Mouse (Mus musculus): ENCODE data around the gene Cys1.

The Cys1 gene

GRCm38 (mm10) chr12:24697484-24698204 is 16.0 kb upstream of the Cys1 start:
- DNase-seq, result no peak

- peak; percentile 60 for DNase-seq
Measured at GRCm38 (mm10) chr12:24696500-24697483, 15.2 kb upstream of the Cys1 start.

GRCm38 (mm10) chr12:24690351-24690750 is 8.7 kb upstream of the Cys1 start:
- no peak for DNase-seq

- DNase-seq, result no peak
Measured at GRCm38 (mm10) chr12:24686696-24687346, 5.2 kb upstream of the Cys1 start.

- DNase-seq, result no peak
Measured at GRCm38 (mm10) chr12:24686038-24686695, 4.6 kb upstream of the Cys1 start.

GRCm38 (mm10) chr12:24683461-24683860 is 1.8 kb upstream of the Cys1 start:
- DNase-seq, result no peak

GRCm38 (mm10) chr12:24682563-24682962 is 950 bp upstream of the Cys1 start:
- DNase-seq, result no peak

GRCm38 (mm10) chr12:24680492-24681285 is 924 bp downstream of the Cys1 start:
- DNase-seq, result no peak

- DNase-seq, result no peak
Measured at GRCm38 (mm10) chr12:24680096-24680491, 1.5 kb downstream of the Cys1 start.

- no peak for DNase-seq
Measured at GRCm38 (mm10) chr12:24662131-24662530, 19.5 kb downstream of the Cys1 start.

GRCm38 (mm10) chr12:24661100-24661499 is 20.5 kb downstream of the Cys1 start:
- no peak for DNase-seq

- DNase-seq, result no peak
Measured at GRCm38 (mm10) chr12:24659923-24660322, 21.7 kb downstream of the Cys1 start.

- DNase-seq, result no peak
Measured at GRCm38 (mm10) chr12:24658998-24659397, 22.6 kb downstream of the Cys1 start.

- DNase-seq, result no peak
Measured at GRCm38 (mm10) chr12:24656436-24656835, 25.2 kb downstream of the Cys1 start.

GRCm38 (mm10) chr12:24654065-24654862 is 27.3 kb downstream of the Cys1 start:
- DNase-seq, result no peak

GRCm38 (mm10) chr12:24651642-24652342 is 29.8 kb downstream of the Cys1 start:
- peak; percentile 91 for DNase-seq

- DNase-seq, result peak; percentile 95
Measured at GRCm38 (mm10) chr12:24651063-24651557, 30.5 kb downstream of the Cys1 start, which contains the start of gene Klf11. Klf11 (plus strand) TSS chr12:24651274.

- peak; percentile 34 for DNase-seq
Measured at GRCm38 (mm10) chr12:24650415-24651062, 31.1 kb downstream of the Cys1 start.

GRCm38 (mm10) chr12:24648094-24648493 is 33.5 kb downstream of the Cys1 start:
- DNase-seq, result no peak

GRCm38 (mm10) chr12:24645901-24646300 is 35.7 kb downstream of the Cys1 start:
- no peak for DNase-seq

Measured in cerebellum, adult 11-12 months (tissue).